Mouse (Mus musculus): ENCODE data around the gene Sfxn2.
"Not testable (repeated sequence)": the region's sequence is repeated elsewhere in the genome, so short reads cannot be mapped to it uniquely, and the experiment has no call there.

The Sfxn2 gene

DNA sequence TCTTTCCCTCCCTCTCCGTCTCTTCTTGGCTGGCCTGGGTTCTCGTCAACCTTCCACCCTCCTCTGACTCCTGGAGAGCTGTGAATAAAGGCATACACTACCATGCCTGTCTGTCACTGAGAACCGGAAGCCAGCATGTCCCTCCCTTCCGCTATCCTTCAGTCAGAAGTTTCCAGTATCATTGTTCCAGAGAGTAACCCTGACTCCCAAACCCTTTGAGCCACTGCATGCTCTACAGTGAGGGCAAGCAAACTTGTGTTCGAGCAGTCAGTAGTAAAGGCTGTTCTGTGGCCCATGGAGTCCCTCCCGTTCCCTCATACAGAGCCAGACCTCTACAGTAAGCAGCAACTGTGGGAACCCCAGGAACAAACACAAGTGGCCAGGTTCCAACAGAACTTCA, 25.6 kb upstream of the Sfxn2 start:
- no peak for DNase-seq

DNA sequence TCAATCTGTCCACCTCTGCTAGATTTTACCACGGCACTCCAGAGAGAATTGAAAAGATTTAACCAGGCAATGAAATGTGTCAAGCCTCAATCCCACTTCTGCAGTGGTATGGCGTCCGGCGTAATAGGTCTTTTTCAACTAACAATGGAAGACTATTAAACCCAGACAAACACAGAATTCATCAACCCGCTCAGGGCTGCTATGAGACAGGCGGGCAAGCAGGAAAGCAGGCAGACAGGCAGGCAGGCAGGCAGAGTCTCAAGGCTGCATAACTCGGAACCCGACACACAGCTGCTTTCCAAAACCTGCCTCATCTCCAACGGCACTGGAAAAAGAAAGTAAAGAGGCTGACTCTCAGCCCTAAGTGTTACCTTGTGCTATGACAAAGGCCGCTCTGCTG, 25.1 kb upstream of the Sfxn2 start:
- no peak for DNase-seq

DNA sequence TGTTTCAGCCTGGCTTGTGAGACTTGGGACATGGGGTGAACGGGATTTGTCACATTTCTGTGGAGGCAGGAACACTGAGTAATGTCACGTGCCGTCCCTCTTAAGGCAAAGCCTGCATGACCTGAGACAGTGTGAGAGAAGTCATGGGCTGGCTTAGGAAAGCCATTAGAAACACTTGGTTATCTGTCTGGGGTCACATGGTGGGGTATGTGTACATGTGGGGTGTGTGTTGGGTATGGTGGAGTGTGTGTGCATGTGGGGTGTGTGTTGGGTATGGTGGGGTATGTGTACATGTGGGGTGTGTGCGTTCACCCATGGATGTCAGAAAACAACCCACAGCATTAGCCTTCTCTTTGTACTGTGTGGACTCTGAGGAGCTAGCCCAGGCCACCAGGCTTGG, 22.8 kb upstream of the Sfxn2 start:
- DNase-seq: no peak

DNA sequence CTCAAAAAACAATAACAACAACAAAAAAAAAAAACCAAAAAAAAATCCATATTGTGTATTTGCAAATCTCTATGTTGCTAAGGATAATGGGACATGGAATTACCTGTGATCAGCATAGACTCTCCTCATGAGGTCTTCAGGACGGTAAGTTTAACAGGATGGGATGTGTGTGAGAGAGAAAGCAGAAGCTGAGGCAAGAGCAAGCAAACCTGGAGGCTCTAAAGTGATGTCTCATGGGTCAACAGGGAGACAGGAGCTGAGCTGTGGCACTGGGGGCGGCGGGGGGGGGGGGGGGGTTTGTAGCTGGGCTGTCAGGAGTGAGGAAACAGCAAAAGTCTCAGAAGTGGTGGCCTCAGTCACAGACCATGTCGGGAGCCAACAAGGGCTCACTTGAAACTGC, 20.7 kb upstream of the Sfxn2 start:
- no peak for DNase-seq

DNA sequence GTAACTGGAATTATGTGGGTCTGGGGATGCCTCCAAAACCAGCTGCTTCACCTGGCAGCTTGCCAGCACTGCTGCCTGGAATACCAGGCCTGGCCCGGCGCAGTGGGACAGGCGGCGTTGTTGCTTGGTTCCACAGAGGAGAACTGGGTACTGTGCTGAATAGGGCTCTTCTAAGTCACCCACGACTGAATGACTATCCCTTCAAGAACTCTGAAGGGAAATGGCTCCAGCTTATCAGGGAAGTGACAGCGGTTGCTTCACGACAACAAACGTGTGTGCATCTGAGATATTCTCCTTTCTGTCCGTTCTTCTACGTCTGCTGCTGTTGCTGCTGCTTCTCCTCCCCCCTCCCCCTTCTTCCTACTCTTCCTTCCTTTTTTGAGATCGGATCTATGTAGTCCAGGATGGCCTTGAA, 19.6 kb upstream of the Sfxn2 start:
- DNase-seq: no peak

DNA sequence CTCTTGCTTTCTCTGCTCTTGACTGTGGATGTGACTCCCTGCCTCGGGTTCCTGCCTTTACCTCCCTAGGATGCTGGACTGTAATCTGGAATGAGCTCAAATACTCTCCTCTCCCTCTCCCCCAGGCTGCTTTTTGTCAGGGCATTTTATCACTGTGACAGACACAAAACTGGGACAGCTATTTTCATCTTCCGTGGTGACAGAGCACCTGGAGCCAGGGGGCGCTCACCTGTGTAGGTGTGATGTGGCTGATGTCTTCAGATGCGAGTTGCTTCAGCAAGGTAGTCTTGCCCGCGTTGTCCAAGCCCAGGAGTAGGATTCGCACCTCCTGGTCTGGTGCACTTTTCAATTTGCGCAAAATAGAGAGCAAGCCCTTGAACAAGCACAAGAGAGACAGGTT, 15.2 kb upstream of the Sfxn2 start:
- DNase-seq: no peak

DNA sequence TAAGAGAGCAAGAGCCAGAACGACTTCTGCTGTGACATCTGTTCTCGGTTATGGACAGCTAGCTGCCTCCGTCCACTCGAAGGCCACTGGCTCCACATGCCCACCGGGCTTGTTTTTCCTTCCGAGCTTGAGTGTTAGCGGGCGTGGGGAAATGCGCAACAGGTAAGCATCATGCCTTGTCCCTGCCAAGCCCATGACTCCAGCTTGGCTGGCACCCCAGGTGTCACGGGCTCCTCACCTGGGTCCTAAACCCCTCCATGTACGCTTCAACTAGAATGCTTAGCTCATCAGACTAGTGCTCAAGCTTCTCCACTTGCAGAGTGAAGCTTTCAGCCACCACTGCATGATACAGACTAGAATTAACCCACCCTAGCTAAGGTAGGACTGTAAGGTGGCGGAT, 14.5 kb upstream of the Sfxn2 start:
- DNase-seq: no peak

DNA sequence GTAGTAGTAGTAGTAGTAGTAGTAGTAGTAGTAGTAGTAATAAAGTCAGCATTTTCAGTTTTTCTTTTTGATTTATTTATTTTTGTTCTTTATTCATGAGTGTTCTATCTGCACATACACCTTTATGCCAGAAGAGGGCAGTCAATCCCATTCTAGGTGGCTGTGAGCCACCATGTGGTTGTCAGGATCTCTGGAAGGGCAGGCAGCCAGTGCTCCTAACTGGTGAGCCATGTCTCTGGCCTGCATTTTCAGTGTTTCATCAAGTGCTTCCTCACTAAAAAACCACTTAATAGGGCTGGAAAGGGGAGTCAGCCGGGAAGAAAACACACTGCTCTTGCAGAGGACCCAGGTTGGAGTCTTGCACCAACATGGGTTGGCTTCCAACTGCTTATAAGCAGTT, 11.0 kb upstream of the Sfxn2 start:
- peak; percentile 52 to 59 for DNase-seq

DNA sequence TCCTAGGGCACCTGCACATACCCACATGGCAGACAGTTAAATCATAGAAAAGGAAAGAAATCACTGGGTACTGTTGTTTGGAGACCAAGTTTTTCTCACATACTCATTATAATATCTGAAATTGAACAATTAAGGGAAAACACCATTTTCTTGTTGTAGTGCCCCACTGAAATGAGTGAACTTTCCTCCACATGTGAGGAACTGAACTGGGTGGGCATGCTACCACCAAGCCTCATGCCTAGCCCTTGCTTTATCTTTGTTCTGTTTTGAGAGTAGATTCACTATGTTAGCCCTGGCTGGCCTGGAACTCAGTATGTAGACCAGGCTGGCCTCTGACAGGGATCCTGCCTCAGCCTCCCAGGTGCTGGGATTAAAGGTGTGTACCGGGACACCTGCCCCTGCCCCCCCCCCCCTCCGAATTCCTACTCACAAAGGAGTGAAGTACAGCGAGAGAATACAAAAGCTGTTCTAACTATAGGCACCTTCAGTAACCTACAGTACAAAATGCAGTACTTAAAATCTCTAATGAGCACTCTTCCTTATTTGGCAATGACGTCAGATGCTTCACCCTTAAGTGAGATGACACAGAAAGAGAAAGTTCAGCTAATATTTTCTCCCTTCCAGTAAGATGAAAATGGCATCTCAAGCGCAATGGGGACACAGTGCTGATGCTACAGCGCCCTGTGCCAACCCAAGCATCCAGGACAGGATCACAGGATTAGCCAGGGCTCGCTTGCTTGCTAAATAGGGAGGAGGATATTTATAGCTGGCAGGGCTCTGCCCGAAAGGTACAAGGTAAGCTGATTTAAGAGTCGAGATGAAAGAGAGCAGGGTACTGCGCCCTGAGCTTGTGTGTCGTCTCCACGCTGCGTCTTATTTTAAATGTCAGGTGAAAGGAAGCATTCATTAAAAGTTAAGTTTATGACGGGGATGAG, 10.3 kb upstream of the Sfxn2 start:
- no peak for DNase-seq

DNA sequence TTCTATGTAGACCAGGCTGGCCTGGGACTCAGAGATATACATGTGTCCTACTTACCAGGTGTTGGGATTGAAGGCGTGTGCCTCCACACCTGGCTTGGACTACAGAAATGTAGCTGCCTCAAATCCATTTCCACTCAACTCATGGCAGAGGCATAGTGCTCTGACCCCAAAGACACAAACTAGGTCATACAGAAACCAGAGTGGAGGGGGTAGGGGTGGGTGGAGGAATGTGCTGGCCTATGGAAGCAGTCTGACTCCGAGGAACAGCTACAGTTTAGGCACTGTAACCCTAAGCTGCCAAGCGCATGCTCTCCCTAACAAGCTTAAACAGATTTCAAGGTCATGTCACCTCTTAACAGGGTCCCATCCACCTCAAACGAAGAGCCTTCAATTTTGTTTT, 9.6 kb upstream of the Sfxn2 start:
- DNase-seq: no peak

DNA sequence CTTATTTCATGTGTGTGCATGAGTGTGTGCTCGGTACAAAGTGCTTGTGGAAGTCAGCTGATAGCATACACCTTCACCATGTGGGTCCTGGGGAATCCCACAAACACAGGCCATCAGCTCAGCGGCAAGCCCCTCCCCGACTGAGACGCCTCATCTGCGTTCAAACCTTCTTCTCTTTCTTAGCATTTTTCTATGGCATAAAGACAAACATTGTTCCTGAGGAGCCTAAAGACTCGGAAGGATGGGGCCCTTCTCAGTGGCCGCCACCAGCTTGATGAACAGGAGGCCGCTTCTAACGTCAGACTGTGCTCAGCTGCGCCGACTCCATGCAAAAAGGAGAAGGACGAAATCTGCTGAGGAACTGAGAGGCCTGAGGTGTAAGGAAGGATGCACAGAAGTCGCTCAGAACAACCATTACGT, 9.1 kb upstream of the Sfxn2 start:
- peak in 1 of 2 experiments; percentile 2 for DNase-seq

DNA sequence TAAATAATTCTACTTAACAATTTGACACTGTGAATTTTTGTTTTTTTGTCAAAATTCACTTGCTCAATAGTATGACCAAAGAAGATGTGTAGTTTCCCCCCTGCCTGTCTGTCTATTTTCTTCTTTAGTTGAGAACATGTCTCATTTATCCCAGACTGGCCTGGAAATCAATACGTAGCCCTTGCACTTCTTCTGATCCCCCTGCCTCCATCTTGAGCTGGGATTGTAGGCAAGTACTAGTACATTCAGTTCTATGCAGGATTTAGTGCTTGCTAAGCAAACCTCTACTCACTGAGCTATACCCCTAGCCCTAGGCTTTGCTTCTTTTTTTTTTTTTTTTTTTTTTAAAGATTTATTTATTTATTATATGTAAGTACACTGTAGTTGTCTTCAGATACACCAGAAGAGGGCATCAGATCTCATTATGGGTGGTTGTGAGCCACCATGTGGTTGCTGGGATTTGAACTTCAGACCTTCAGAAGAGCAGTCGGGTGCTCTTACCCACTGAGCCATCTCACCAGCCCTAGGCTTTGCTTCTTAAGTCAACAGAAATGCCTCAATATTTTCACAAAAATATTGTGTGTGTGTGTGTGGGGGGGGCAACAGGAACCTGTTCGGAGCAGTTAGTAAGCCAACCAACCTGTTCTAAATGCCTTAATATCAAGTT, 1.8 kb upstream of the Sfxn2 start:
- not testable (repeated sequence) for DNase-seq

DNA sequence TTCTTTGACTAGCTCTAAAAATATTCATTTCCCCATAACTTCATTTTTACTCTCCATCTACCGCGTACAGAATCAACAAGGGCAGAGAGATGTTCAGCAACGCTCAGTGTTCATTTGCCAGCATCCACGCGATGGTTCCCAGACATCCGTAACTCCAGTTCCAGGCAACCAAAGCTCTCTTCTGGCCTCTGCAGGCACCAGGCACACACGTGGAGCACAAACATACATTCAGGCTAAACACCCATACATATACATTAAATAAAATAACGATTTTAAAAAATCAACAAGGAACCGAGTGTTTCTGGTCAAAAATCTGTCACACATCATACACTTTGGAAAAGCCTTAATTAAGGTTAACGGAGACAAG, 1.3 kb upstream of the Sfxn2 start:
- no peak for DNase-seq

DNA sequence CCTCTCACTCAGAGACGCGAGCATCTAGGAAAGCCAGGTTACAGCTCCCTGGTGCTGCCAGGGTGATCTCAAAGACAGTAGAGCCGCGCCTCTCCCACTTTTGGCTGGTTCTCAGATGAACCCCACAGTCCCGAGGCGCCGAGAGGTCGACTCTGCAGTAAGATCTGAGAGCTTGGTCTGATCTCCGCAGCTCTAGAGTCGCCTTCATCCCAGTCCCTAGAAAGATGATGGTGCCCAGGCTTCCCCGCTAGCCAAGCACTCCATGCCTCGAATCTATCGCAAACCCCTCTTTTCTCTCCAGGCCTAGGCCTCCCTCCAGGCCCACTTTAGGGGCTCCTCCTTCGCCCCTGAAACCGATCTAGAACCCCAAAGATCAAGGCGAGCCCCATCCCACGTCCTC, 617 bp upstream of the Sfxn2 start:
- DNase-seq: no peak

DNA sequence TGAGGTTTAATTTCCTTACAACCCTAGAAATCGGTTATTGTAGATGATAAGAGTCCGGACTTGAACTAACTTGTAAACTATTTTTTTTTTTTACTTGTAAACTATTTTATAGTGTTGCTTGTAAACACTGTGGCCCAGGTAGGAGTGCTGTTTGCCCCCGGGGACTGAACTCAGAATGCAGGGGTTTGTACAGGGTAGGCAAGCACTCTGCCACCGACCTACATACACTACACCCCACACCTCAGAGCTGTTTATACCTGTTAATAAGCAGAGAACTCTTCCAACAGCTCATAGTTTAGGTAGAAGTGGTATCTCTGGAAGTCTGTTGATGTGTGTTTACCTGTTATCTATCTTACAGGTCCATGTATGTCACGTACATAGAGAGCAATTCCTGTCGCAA, 825 bp downstream of the Sfxn2 start:
- no peak for DNase-seq

DNA sequence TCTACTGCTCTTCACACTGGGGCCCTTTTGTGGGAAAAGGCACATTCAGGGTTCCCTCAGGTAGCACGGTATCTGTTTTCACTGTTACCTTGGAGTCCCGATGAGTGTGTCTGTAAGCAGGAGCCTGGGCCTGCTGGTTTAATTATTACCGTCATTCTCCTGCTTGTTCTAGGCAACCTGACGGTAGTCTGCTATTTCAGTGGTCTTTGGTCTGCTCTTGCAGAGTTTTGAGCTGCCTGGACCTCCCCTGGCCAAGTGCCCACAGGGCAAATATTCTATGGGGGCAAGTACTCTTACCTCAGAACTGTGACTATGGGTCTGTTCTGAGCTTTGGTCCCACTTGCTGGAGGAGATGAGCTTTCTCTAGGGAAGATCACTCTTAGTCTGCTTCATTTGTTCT, 2.0 kb downstream of the Sfxn2 start:
- DNase-seq: no peak

DNA sequence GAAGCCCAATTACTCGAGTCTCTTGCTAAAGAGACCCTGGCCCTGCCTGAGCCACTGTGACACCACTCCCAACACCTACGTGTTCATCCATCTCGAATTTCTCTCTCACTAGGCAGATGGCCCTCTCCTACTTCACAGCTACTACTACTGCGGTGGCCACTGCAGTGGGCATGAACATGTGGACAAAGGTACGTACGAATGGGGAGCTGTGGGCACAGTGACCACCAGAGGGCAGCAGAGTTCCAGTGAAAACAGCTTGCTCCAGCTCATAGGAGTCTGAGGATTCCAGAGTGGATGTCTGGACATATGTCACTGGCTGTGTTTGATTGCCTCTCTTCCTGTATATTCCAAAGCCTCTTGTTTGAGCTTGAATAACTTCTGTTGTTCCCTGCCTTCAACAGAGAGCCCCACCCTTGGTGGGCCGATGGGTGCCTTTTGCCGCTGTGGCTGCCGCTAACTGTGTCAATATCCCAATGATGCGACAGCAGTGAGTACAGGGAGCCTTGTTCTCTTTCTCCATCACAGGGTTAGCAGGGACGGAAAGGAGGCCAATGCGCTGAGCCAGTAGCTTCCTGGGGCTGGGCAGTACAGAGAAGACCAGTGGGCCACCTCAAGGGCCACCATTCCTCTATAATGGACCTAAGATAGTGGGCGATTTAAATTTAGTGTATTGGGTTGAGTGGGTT, 14.8 kb downstream of the Sfxn2 start:
- peak; percentile 85 for DNase-seq

DNA sequence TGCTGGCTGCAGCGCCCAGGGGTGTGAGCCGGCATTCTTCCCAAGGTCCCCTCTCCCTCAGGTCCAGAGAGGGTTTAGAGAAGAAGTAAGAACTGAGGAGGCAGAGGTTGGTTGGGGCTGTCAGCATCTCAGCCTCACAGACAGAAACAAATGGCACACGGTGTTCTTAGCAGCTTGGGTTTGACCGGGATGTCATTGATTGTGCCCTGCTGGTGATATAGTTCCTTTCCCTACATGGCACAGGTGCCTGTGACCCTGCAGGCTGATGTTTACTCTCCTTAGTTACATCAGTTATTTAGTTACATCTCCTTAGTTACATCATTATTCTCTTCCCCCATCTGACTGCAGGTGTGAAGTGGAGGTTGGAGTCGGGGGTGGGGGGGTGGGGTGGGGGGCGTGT, 18.4 kb downstream of the Sfxn2 start:
- no peak for DNase-seq

DNA sequence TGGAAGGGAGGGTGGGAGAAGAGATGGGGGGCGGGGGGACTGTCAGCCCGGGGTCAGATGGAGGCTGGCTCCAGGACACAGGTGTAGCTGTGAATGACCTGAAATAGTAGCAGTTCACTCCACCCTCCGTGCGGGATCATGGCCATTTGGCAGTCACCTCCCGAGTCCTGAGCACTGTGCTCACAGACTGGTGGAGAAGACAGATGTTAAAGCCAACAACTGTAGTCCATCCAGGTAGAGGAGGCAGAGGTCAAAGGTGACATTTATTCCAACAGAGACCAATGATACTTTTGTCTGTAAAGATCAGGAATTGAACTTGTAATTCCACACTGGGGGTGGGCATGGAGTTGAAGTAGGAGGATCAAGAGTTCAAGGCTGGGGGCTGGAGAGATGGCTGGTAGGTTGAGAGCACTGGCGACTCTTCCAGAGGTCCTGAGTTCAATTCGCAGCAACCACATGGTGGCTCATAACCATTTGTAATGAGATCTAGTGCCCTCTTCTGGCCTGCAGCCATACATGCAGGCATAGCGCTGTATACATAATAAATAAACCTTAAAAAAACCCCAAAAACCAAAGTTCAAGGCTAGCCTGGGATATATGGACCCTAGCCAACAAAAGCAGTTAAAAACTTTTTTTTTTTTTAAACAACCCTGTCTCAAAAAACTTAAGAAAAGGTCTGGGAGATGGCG, 19.7 kb downstream of the Sfxn2 start:
- DNase-seq: no peak

DNA sequence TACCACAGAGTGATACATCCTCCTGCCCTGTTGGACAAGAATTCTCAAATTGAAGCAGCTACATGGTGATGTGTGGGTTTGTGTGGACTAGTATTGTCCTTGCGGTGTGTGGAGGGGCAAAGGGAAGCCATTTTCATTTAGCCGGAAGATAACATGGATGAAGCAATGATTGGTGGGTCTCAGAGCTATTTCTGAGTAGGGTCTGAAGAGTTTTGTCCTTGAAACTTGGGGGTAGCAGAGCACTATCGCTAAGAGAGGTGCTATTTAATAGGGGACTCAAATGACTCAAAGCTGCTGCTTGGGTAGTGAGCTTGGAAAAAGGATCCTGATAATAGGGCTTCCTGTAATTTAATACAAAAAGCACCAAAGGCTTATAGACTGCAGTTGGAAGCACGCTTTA, 25.0 kb downstream of the Sfxn2 start:
- DNase-seq: peak; percentile 7 to 10

DNA sequence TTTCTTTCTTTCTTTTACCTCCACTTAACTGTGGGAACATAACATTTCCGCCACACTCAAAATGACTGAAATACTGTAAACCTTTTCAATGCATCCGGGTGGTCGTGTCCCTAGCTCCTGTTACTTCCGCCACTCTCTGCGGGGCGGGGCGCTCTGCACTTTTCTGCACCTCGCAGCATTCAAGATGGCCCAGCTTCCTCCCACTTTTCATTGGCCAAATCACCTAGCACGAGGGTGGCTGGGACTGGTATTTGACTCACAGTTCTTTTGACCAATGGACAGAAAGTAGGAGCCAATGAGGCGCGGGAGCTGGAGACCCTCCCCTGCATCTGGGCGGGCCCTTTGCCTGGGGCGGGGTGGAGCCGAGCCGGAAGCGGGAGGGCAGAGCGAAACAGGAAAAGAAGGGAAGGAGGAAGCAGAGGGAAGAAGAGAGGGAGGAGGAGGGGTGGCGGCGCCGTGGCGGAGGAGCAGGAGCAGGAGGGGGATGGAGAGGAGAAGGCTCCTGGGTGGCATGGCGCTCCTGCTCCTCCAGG, 25.6 kb downstream of the Sfxn2 start, which contains the start of gene Wbp1l:
Wbp1l (plus strand) TSS at position 365 of the 533 bp plus-strand sequence.
- peak; percentile 97 to 98 for DNase-seq

DNA sequence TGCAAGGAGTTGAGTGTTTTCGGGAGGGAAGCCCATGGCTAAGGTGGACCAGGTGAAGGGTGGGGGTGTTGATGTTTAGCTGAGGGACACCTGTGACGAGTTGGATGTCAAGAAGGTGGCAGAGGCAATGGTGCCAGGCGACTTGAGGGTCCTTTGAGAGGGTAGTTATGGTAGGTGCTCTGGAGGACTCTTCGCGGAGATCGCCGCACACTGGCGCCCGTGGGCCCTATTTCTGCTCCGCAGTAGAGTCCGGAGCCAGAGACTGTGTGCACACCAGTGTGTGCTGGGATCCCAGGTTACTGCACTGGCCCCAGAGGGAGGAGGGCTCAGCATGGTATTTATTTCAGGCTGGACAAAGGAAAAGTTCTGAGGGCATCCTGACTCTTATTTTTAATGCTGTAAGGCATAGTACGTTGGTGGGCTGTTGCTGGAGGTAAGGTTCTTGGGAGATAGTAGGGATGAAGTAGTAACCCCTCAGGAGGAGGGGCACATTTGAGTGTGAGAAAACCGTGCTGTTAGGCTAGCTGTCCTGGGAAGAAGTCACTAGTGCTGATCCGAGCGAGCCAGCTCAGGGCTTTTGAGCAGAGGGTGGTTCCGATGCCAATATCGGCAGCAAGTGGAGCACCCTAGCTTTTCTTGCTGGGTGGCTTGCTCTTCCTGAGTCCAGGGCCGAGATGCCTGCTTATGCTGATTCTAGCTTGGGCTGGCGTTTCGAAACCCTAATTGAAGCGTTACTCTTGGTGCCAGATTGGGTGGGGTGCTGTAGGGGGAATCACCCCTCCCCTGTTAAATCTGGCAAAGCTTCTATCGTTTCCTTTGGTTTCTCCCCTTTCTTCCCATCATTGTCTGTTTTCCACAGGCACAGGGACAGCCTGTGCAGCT, 26.5 kb downstream of the Sfxn2 start:
- DNase-seq: peak in 1 of 2 experiments; percentile 8

All from B cell, adult 2 months (primary cell).